Mouse (Mus musculus) limb, embryonic 14.5 days (tissue): Measurements from ENCODE around the gene Twf2. TPM values are rescaled to one million over a fixed set of nuclear protein-coding genes. Genes with fewer than 3 reads are reported as not detected.

Experiments used
- ATAC-seq: fragments of 200-750 bp; cut with Nextera tagmentation; 2 replicates; pipeline ENCODE4 v1.8.0; 2017; ENCODE audit warnings: low read depth, moderate number of reproducible peaks, moderate TSS enrichment; ENCODE audit not compliant: low FRiP score
- DNase-seq: peaks from one replicate; pipeline ENCODE4 v3.0.0-alpha.2; 2015; ENCODE audit warnings: low spot score
- H3K27ac ChIP-seq: fragments of 300-500 bp; sonication (generic); replicated peaks from 2 replicates; pipeline ENCODE4 v1.5.1; 2014; ENCODE audit warnings: low read depth, mild to moderate bottlenecking, low read length, moderate library complexity, mixed read lengths
- H3K27me3 ChIP-seq: fragments of 300-500 bp; sonication (generic); 2 replicates; pipeline ENCODE4 v1.6.1; 2014; ENCODE audit warnings: low read length, mixed read lengths; ENCODE audit not compliant: control insufficient read depth, insufficient read depth
- H3K36me3 ChIP-seq: fragments of 300-500 bp; sonication (generic); 2 replicates; pipeline ENCODE4 v1.6.1; 2014; ENCODE audit warnings: mild to moderate bottlenecking, low read length, moderate library complexity, mixed read lengths; ENCODE audit not compliant: control insufficient read depth, insufficient read depth
- H3K4me1 ChIP-seq: fragments of 300-500 bp; sonication (generic); 2 replicates; pipeline ENCODE4 v1.6.1; 2014; ENCODE audit warnings: antibody characterized with exemption, low read length, mixed read lengths; ENCODE audit not compliant: control insufficient read depth, insufficient read depth
- H3K4me2 ChIP-seq: fragments of 300-500 bp; sonication (generic); replicated peaks from 2 replicates; pipeline ENCODE4 v1.6.1; 2014; ENCODE audit warnings: low read depth, mild to moderate bottlenecking, low read length, moderate library complexity; ENCODE audit not compliant: severe bottlenecking
- H3K4me3 ChIP-seq: fragments of 300-500 bp; sonication (generic); replicated peaks from 2 replicates; pipeline ENCODE4 v1.5.1; 2014; ENCODE audit warnings: low read length
- H3K9ac ChIP-seq: fragments of 300-500 bp; sonication (generic); 2 replicates; pipeline ENCODE4 v1.6.1; 2014; ENCODE audit warnings: mild to moderate bottlenecking, low read depth, low read length, moderate library complexity; ENCODE audit not compliant: severe bottlenecking
- H3K9me3 ChIP-seq: fragments of 300-500 bp; sonication (generic); 2 replicates; pipeline ENCODE4 v1.6.1; 2016; ENCODE audit warnings: low read length; ENCODE audit not compliant: control insufficient read depth
- POLR2A ChIP-seq: fragments of 200-500 bp; IDR thresholded peaks from 2 replicates; pipeline ENCODE4 v1.8.0; 2012; ENCODE audit warnings: inconsistent platforms, mild to moderate bottlenecking, moderate library complexity, borderline replicate concordance; ENCODE audit not compliant: insufficient read depth, insufficient read length; ENCODE audit errors: extremely low read depth
- whole genome bisulfite sequencing: fragments of 180-500 bp; shearing (Covaris S2); extraction: QIAGEN DNeasy Blood & Tissue Kit; methylation state at CpG from one replicate; pipeline ENCODE4 v1.1.7; 2014; 5-methylcytosine and 5-hydroxymethylcytosine counted together
- polyA plus RNA-seq, 2 experiments: library from polyadenylated mRNA; depleted of rRNA in 1 of 2; stranded (reverse) in 1 of 2; unstranded in 1 of 2; fragments of >200 nt; fragmentation: Nextera tagmentation in 1 of 2; extraction: Ambion mirVana in 1 of 2; gene quantifications; 2 replicates each; pipeline versions ENCODE4 v1.2.1 to v1.2.3; 2012 to 2014

The Twf2 gene
- polyA plus RNA-seq, 2 experiments: 62.4 to 69.2 TPM

DNA sequence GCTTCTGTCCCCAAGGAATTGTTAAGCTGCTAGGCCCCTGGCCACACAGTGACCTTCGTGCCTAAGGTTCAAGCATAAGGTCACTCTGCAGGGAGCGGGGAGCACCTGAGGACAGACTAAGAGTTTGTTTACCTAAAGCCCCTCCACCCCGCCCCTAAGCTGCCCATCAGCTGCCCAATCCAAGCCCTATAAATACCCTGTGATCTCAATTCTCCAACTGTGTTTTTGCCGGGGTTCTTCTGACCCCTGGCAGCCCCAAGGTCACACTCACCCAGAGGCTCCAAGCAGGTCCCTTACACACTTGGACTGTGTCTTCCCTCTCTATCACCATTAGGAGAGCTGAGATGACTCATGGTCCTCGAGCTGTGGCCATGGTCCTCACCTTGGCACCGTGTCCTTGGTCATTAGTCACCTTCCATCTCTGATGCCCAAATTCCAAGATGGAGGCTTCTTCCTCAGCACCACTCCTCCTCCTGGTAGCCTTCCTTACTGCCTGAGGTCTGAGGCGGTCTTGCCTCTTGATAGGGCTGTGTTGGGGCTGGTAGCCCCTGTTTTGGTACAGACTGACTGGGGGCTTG, 2.9 kb downstream of the Twf2 start:
- no peak for TF ChIP-seq POLR2A
- DNase-seq: no peak
- H3K4me3 ChIP-seq: no peak overlapping the region
- no peaks in the 10 kb centered on the region for H3K9me3 ChIP-seq
- 76% methylated on average over 7 of the region's 7 CpGs for WGBS
- ATAC-seq: no peak
- no peak overlapping the region for H3K27ac ChIP-seq
- peaks cover 17% of the 10 kb centered on the region for H3K36me3 ChIP-seq
- no peak overlapping the region for H3K4me2 ChIP-seq
- H3K4me1 ChIP-seq: peaks cover 13% of the 10 kb centered on the region; the same call in 1 of the 2 replicates
- no peak overlapping the region for H3K9ac ChIP-seq
- no peaks in the 10 kb centered on the region for H3K27me3 ChIP-seq

DNA sequence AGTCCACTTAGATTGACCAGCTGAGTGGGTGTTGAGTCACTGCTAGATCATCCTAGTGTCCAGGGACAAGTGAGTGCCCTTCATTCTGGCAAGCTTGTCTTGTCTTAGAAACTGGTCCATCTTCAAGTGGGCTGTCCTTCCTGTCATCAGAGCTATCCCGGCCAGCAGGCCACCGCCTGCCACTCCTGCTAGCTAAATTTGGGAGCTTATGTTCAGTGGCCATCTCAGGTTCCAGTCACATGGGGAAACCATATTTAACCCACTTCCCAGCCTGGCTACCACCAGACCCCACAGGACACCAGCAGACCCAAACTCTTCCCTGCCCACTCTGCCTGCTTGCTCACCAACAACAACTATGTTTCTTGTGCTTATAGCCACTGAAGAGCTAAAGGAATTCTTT, 3.6 kb downstream of the Twf2 start:
- no peak overlapping the region for H3K9ac ChIP-seq
- H3K4me3 ChIP-seq: no peak overlapping the region
- peaks cover 17% of the 10 kb centered on the region for H3K36me3 ChIP-seq
- no peak for DNase-seq
- no peaks in the 10 kb centered on the region for H3K27me3 ChIP-seq
- no peak for TF ChIP-seq POLR2A
- peaks cover 14% of the 10 kb centered on the region for H3K4me1 ChIP-seq
- H3K4me2 ChIP-seq: no peak overlapping the region
- H3K9me3 ChIP-seq: no peaks in the 10 kb centered on the region
- ATAC-seq: no peak
- H3K27ac ChIP-seq: no peak overlapping the region
- WGBS: 63% methylated on average over 2 of the region's 2 CpGs

DNA sequence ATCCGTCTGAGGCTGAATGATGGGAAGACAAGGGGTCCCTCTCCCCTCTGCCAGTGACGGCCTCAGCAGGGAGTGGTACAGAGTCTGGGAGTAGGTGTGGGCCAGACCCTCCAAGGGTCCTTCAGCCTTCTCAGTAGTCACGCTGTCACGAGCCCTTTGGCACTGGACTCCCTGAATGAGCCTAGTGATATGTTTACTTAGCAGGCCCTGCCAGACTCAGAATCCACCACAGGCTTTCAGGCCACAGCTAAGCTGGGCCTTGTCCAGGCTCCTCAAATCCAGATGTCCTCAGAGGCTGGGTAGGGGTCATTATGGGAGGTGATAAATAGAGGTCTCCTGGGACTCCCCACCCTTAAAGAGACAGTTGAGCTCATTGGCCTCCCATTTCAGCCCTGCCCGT, 5.3 kb downstream of the Twf2 start:
- Histone ChIP-seq H3K27me3 (no peaks in the 10 kb centered on the region), H3K9ac (no peak overlapping the region), H3K27ac (no peak overlapping the region), H3K36me3 (peaks cover 27% of the 10 kb centered on the region), H3K4me3 (no peak overlapping the region), H3K4me1 (peaks cover 11% of the 10 kb centered on the region), H3K4me2 (no peak overlapping the region), H3K9me3 (no peaks in the 10 kb centered on the region)
- TF ChIP-seq POLR2A: no peak
- ATAC-seq (no peak), DNase-seq (no peak)
- WGBS: 58% methylated on average over 5 of the region's 5 CpGs

DNA sequence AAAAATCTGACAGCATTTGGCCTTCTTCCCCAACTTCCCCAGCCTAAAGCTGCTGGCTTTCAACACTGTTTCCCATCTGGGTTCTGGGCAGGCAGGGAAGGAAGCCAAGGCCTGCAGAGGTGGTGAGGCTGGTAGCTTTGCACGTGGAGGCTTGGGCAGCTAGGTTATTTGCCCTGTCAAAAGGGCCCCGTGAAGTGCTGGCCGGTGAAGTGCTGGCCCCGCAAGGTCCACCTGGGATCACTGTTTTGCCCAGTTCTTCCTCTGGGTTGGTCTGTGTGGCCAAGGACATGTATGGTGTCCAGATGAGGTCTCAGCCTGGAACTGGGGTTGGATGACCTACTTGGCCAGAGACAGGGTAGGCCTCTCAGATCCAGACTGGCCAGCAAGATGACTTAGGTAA, 7.0 kb downstream of the Twf2 start:
- Histone ChIP-seq H3K36me3 (peaks cover 44% of the 10 kb centered on the region), H3K4me3 (no peak overlapping the region), H3K4me1 (peaks cover 2% of the 10 kb centered on the region; the same call in 1 of the 2 replicates), H3K9me3 (no peaks in the 10 kb centered on the region), H3K9ac (no peak overlapping the region), H3K4me2 (no peak overlapping the region), H3K27me3 (no peaks in the 10 kb centered on the region), H3K27ac (no peak overlapping the region)
- 93% methylated on average over 4 of the region's 4 CpGs for WGBS
- TF ChIP-seq POLR2A: no peak
- ATAC-seq (no peak), DNase-seq (no peak)

DNA sequence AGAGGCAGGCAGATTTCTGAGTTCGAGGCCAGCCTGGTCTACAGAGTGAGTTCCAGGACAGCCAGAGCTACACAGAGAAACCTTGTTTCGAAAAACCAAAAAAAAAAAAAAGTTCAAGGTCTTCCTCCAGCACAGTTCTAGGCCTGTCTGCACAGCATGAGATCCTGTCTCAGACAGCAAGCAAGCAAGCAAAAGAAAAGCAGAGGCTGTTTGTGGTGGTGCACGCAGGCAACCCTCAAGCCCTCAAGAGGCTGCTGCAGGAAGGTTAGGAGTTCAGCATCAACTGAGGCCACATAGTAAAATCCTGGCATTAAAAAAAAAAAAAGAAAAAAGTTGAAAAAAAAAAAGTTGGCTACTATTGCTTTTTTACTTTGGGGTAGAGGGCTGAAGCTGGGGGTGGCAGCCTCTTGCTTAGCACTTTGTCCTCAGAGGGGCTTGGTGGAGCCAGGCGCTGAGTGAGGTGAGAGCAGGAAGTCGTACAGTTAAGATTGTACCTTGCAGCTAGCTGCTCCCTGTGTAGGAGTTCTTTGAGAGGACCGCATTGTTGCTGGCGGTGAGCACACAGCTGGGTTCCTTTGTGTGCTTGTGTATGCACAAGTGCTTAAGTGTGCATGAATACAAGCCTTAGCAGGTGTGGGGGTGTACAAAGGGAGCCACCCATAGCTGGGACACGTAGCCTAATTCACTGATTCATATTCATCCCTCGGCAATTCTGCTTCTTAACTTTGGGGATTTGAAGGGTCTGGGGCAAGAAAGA, 8.1 kb downstream of the Twf2 start:
- DNase-seq: no peak
- ATAC-seq: no peak
- H3K9ac ChIP-seq: no peak overlapping the region
- H3K4me2 ChIP-seq: peak overlapping the region; percentile 45; the same call in 1 of the 2 replicates
- H3K4me3 ChIP-seq: no peak overlapping the region
- H3K9me3 ChIP-seq: no peaks in the 10 kb centered on the region
- TF ChIP-seq POLR2A: no peak
- peaks cover 2% of the 10 kb centered on the region; the same call in 1 of the 2 replicates for H3K4me1 ChIP-seq
- peaks cover 49% of the 10 kb centered on the region for H3K36me3 ChIP-seq
- H3K27ac ChIP-seq: 0 out of 2 replicates have a peak overlapping the region, but pooled peaks have one; percentile 2
- no peaks in the 10 kb centered on the region for H3K27me3 ChIP-seq
- 55% methylated on average over 9 of the region's 9 CpGs for WGBS
